In genomic region chr11:120307566-120308430, GRCm38 (mm10) we compare ENCODE assay signal across 9 mouse cellular contexts. TPM values are rescaled to one million over a fixed set of nuclear protein-coding genes. Genes with fewer than 3 reads are reported as not detected.
DNase-seq lines count a peak whose midpoint lies in the region; ATAC-seq and TF ChIP-seq lines count a peak whose summit lies in the region.
"Had no signal": no experiment of that assay in that cellular context is flagged by ENCODE, and none has a peak within 500 bp of the region (broad histone marks: within the 10 kb centered on the region; RNA-seq: fewer than 3 reads in every experiment).

No protein-coding gene starts in this region.

- H3K4me3 ChIP-seq in E14TG2a.4 (replicated peaks; ENCODE audit: low read length), result no peak overlapping the region
- H3K4me3 ChIP-seq in forebrain, postnatal 0 days (ENCODE audit: low read depth, low read length), result no peak overlapping the region
- no peak overlapping the region for H3K4me3 ChIP-seq in lung, embryonic 16.5 days (ENCODE audit: low read length)

- H3K4me2 ChIP-seq in forebrain, postnatal 0 days (ENCODE audit: low read depth), result no peak overlapping the region; the same call in 1 of the 2 replicates
- H3K4me2 ChIP-seq in lung, embryonic 16.5 days (ENCODE audit: low read depth, low read length), result peak overlapping the region; percentile 28; the same call in 1 of the 2 replicates

- DNase-seq in c-Kit-positive CD71-negative TER-119-negative erythroid progenitor cells, embryonic 14.5 days (ENCODE audit: low read depth), result peak; percentile 83
- peak; percentile 97 for DNase-seq in forebrain, postnatal 0 days
- DNase-seq in heart, postnatal 4 days, result peak; percentile 99
- DNase-seq in layer of hippocampus, adult 8-10 months (ENCODE audit: low spot score in 2 of 2), result peak; percentile 89 to 98
- peak; percentile 93 for DNase-seq in ovary, postnatal 36 days (ENCODE audit: low spot score)
- peak; percentile 92 for DNase-seq in thymus, postnatal 14 days

- no peaks in the 10 kb centered on the region for H3K36me3 ChIP-seq in E14TG2a.4 (ENCODE audit: insufficient read depth, low read length)
- H3K36me3 ChIP-seq in forebrain, postnatal 0 days (ENCODE audit: insufficient read depth), result no peaks in the 10 kb centered on the region
- no peaks in the 10 kb centered on the region for H3K36me3 ChIP-seq in lung, embryonic 16.5 days (ENCODE audit: control insufficient read depth, insufficient read depth, low read length)

- TF ChIP-seq CTCF in E14TG2a.4 (conservative IDR thresholded peaks at IDR 0.05; ENCODE audit: low read length), result peak; percentile 74
- peak; percentile 96 for TF ChIP-seq CTCF in forebrain, postnatal 0 days (IDR thresholded peaks at IDR 0.05; ENCODE audit: low read depth)

- H3K9ac ChIP-seq in forebrain, postnatal 0 days, result no peak overlapping the region
- no peak overlapping the region for H3K9ac ChIP-seq in lung, embryonic 16.5 days (ENCODE audit: low read length)

- H3K27me3 ChIP-seq in E14TG2a.4 (ENCODE audit: insufficient read depth, low read length), result peaks cover 65% of the 10 kb centered on the region
- H3K27me3 ChIP-seq in forebrain, postnatal 0 days (ENCODE audit: insufficient read depth, low read length), result no peaks in the 10 kb centered on the region
- no peaks in the 10 kb centered on the region for H3K27me3 ChIP-seq in lung, embryonic 16.5 days (ENCODE audit: control insufficient read depth, insufficient read depth, low read depth, low read length)

- H3K27ac ChIP-seq in forebrain, postnatal 0 days (ENCODE audit: low read depth, low read length), result no peak overlapping the region
- peak overlapping the region; percentile 60 for H3K27ac ChIP-seq in lung, embryonic 16.5 days (ENCODE audit: low read length)
- H3K27ac ChIP-seq: macrophage had no signal

- peaks cover 66% of the 10 kb centered on the region for H3K4me1 ChIP-seq in E14TG2a.4 (replicated peaks; ENCODE audit: low read depth, low read length)
- peaks cover 25% of the 10 kb centered on the region for H3K4me1 ChIP-seq in forebrain, postnatal 0 days (ENCODE audit: insufficient read depth)
- peaks cover 52% of the 10 kb centered on the region for H3K4me1 ChIP-seq in lung, embryonic 16.5 days (replicated peaks; ENCODE audit: control insufficient read depth, insufficient read depth, low read length)

- no peak for ATAC-seq in forebrain, postnatal 0 days
- peak; percentile 16; the same call in 1 of the 2 replicates for ATAC-seq in lung, embryonic 16.5 days (ENCODE audit: low read depth)

- H3K9me3 ChIP-seq in E14TG2a.4 (ENCODE audit: low read length), result peaks cover 4% of the 10 kb centered on the region; the same call in 1 of the 2 replicates
- no peaks in the 10 kb centered on the region for H3K9me3 ChIP-seq in forebrain, postnatal 0 days (ENCODE audit: low read length)
- H3K9me3 ChIP-seq in lung, embryonic 16.5 days (ENCODE audit: control insufficient read depth, low read length), result no peaks in the 10 kb centered on the region

- 5% methylated on average over 19 of the region's 19 CpGs for WGBS in forebrain, postnatal 0 days
- 4% methylated on average over 19 of the region's 19 CpGs for WGBS in lung, embryonic 16.5 days

RNA-seq across cellular contexts. Expression of gene Actg1, which starts 40.5 kb away (rescaled TPM):
- total RNA-seq in forebrain, postnatal 0 days (2014; rRNA removed), result 2,455 and 2,516 TPM in 2 replicates
- polyA plus RNA-seq in forebrain, postnatal 0 days (2015; fragmentation: Nextera tagmentation; extraction: Ambion mirVana), result 4,096 and 4,381 TPM in 2 replicates
- total RNA-seq in heart, postnatal 4 days (2021), result 1,000 to 10,000 TPM in 1 of 2 experiments, 100 to 1,000 TPM in 1; 930 to 1,002 TPM
- 1,000 to 10,000 TPM; 1,218 to 1,398 (median 1,309) TPM for total RNA-seq in layer of hippocampus, adult 8-10 months (2022)
- 2,589 and 2,717 TPM in 2 replicates for polyA plus RNA-seq in lung, embryonic 16.5 days (2015; fragmentation: Nextera tagmentation; extraction: Ambion mirVana)

RNA-seq across cellular contexts. Expression of gene Fscn2, which starts 53.5 kb away (rescaled TPM):
- 0.29 TPM in 1 of 2 replicates, not detected in the other for total RNA-seq in forebrain, postnatal 0 days (2014; rRNA removed)
- polyA plus RNA-seq in forebrain, postnatal 0 days (2015; fragmentation: Nextera tagmentation; extraction: Ambion mirVana), result 1.9 and 2.0 TPM in 2 replicates
- total RNA-seq in heart, postnatal 4 days (2021), result under 1 TPM in 1 of 2 experiments, not detected in 1; 0.34 TPM
- under 1 TPM in 3 of 4 experiments, not detected in 1; 0.49 to 0.79 (median 0.73) TPM for total RNA-seq in layer of hippocampus, adult 8-10 months (2022)
- 0.64 and 0.83 TPM in 2 replicates for polyA plus RNA-seq in lung, embryonic 16.5 days (2015; fragmentation: Nextera tagmentation; extraction: Ambion mirVana)
- polyA plus RNA-seq: macrophage had no signal
